Comparison of ENCODE assay signal across 20 mouse cellular contexts in genomic region chr6:49657988-49658387, GRCm38 (mm10).
DNase-seq lines count a peak whose midpoint lies in the region; ATAC-seq and TF ChIP-seq lines count a peak whose summit lies in the region.
"Had no signal": no experiment of that assay in that cellular context is flagged by ENCODE, and none has a peak within 500 bp of the region (broad histone marks: within the 10 kb centered on the region; RNA-seq: fewer than 3 reads in every experiment).

No protein-coding gene starts in this region.

- ATAC-seq in forebrain, postnatal 0 days = peak; percentile 23; the same call in 1 of the 2 replicates
- ATAC-seq in forebrain, embryonic 11.5 days (replicated peaks; ENCODE audit: low FRiP score) = no peak
- no peak for ATAC-seq in megakaryocyte progenitor cell, adult 5-6 weeks (replicated peaks; ENCODE audit: poor library complexity)
- ATAC-seq: forebrain, embryonic 14.5 days had no signal

- TF ChIP-seq CTCF in forebrain, postnatal 0 days (IDR thresholded peaks at IDR 0.05; ENCODE audit: low read depth) = no peak

- no peak overlapping the region for H3K9ac ChIP-seq in forebrain, postnatal 0 days
- H3K9ac ChIP-seq in forebrain, embryonic 11.5 days (ENCODE audit: low read length) = no peak overlapping the region
- H3K9ac ChIP-seq: heart, embryonic 15.5 days; hindbrain, embryonic 14.5 days had no signal

- no peaks in the 10 kb centered on the region for H3K36me3 ChIP-seq in forebrain, postnatal 0 days (ENCODE audit: insufficient read depth)
- no peaks in the 10 kb centered on the region for H3K36me3 ChIP-seq in forebrain, embryonic 11.5 days (ENCODE audit: control insufficient read depth, insufficient read depth, low read length)
- H3K36me3 ChIP-seq: embryonic facial prominence, embryonic 10.5 days; heart, embryonic 10.5 days; heart, embryonic 15.5 days had no signal

- H3K9me3 ChIP-seq in forebrain, postnatal 0 days (ENCODE audit: low read length) = no peaks in the 10 kb centered on the region
- no peaks in the 10 kb centered on the region for H3K9me3 ChIP-seq in forebrain, embryonic 11.5 days (ENCODE audit: control insufficient read depth, low read length)
- H3K9me3 ChIP-seq: embryonic facial prominence, embryonic 10.5 days; heart, embryonic 10.5 days; heart, embryonic 15.5 days had no signal

- no peaks in the 10 kb centered on the region for H3K4me1 ChIP-seq in forebrain, postnatal 0 days (ENCODE audit: insufficient read depth)
- no peaks in the 10 kb centered on the region for H3K4me1 ChIP-seq in forebrain, embryonic 11.5 days (replicated peaks; ENCODE audit: control insufficient read depth, insufficient read depth, low read length)
- H3K4me1 ChIP-seq: heart, embryonic 10.5 days; heart, embryonic 15.5 days had no signal

- H3K4me3 ChIP-seq in forebrain, postnatal 0 days (ENCODE audit: low read depth, low read length) = no peak overlapping the region
- no peak overlapping the region for H3K4me3 ChIP-seq in forebrain, embryonic 11.5 days (ENCODE audit: low read depth, low read length)
- H3K4me3 ChIP-seq: embryonic facial prominence, embryonic 10.5 days; heart, embryonic 10.5 days; heart, embryonic 15.5 days had no signal

- 72% methylated on average over 9 of the region's 9 CpGs for WGBS in forebrain, postnatal 0 days
- WGBS in forebrain, embryonic 11.5 days = 78% methylated on average over 9 of the region's 9 CpGs

- H3K27me3 ChIP-seq in forebrain, postnatal 0 days (ENCODE audit: insufficient read depth, low read length) = no peaks in the 10 kb centered on the region
- H3K27me3 ChIP-seq in forebrain, embryonic 11.5 days (ENCODE audit: control insufficient read depth, insufficient read depth, low read length) = no peaks in the 10 kb centered on the region
- H3K27me3 ChIP-seq: heart, embryonic 15.5 days had no signal

- no peak overlapping the region for H3K27ac ChIP-seq in forebrain, postnatal 0 days (ENCODE audit: low read depth, low read length)
- no peak overlapping the region for H3K27ac ChIP-seq in forebrain, embryonic 11.5 days (ENCODE audit: low read depth, low read length)
- H3K27ac ChIP-seq: embryonic facial prominence, embryonic 10.5 days; heart, embryonic 10.5 days; heart, embryonic 15.5 days; hindbrain, embryonic 14.5 days had no signal

- no peak for DNase-seq in forebrain, postnatal 0 days
- DNase-seq in forebrain, embryonic 11.5 days (ENCODE audit: low spot score) = no peak
- peak; percentile 48 for DNase-seq in CD4-positive, CD25-positive, alpha-beta regulatory T cell, adult 2 months (ENCODE audit: low read depth, low spot score)
- DNase-seq in induced T-regulatory cell, adult 2 months (ENCODE audit: low read depth) = peak; percentile 62
- no peak for DNase-seq in kidney, adult 8-10 months
- no peak for DNase-seq in ovary, adult 18-20 months (ENCODE audit: low spot score)
- DNase-seq: adrenal gland, postnatal 14 days; cerebellum, adult 11-12 months; cerebellum, adult 9-11 months; cerebellum, postnatal 36 days; gastrocnemius, postnatal 36 days; heart, adult 18-20 months; heart, postnatal 14 days; kidney, adult 18-20 months had no signal

- no peak overlapping the region for H3K4me2 ChIP-seq in forebrain, postnatal 0 days (ENCODE audit: low read depth)
- no peak overlapping the region for H3K4me2 ChIP-seq in forebrain, embryonic 11.5 days (ENCODE audit: low read depth, low read length, severe bottlenecking)
- H3K4me2 ChIP-seq: heart, embryonic 15.5 days; hindbrain, embryonic 14.5 days had no signal

Comparison
In these comparisons a context has a peak if more than half of its experiments do, and no peak if none do; other contexts are left out.
1. DNase-seq: peak in CD4-positive, CD25-positive, alpha-beta regulatory T cell, adult 2 months (single experiment) and induced T-regulatory cell, adult 2 months (single experiment); none in forebrain, postnatal 0 days (single experiment), forebrain, embryonic 11.5 days (single experiment), kidney, adult 8-10 months (0 of 2) and ovary, adult 18-20 months (single experiment).